Mouse (Mus musculus): ENCODE results near the gene Cdh1.

- no peak for TF ChIP-seq POLR2A (IDR thresholded peaks at IDR 0.05; ENCODE audit: insufficient read depth, low read depth, low read length)
- TF ChIP-seq CTCF (IDR thresholded peaks at IDR 0.05; ENCODE audit: insufficient read depth, low read depth, low read length), result no peak
These were observed 16.5 kb downstream of the Cdh1 start for GRCm38 (mm10) chr8:106619549-106620245.
